Mouse (Mus musculus): Measurements from ENCODE around the gene Nr2c2ap.

Nr2c2ap gene

DNA sequence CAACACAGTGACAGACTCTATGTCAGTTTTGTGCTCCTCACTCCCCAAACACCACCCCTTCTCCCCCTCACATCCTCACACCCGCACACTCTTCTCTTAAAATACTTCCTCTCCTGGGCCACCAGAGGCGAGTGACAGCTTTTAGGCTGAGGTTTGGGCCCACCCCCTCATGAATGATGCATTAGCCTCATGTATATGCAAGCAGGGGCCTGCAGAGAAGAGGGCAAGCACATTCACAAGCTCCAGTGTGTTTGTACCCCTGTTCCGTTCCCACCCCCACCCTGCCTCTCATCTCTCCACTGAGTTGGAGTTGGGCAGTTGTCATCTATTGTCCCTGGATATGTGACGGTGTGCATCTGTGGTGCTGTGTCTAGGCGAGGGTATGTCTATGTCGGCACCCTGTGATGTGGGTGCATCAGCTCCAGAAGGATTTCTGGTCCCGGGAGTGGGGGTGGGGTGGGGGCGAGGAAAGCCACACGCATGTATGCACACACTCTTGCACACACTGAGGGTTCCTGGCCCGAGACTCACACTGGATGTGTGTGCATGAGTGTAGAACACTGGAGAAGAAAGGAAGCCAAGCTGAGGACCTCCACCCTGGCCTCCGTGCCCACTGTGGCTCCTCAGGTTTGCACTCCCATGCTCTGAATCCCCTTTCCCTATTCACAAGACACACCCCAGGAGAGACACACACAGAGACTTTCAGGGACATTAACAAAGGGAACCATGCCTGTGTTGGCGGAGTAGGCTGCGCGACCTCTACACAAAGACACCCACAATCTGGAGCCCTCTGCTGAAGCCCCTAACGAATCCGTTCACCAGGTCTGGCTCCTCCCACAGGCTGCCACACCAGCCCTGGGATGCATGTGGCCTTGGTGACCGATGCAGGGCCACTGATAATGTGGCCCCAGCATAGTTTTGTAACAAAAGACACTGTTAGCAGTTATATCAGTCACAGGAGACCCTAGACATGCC lies 12.1 kb upstream of the Nr2c2ap start:
- in situ Hi-C loops (cut with MboI), result no loop called here

DNA sequence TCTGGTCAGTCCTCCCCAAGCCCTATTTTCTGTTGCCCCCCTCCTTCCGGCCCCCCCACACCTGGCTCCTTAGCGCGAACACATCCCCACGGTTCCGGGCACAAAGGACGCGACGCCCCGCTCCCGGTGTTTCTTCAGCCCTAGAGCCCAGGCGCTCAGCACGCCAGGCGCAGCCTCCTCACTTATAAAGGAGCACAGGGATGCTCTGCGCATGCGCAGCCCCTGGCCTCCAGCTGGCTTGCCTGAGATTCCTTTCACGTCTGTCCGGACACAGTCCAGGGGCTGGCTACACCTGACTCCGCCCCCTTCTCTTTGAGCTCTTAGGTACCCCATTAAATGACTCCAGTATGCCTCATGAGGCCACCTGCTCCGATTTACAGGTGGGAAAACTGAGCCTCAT lies 10.5 kb upstream of the Nr2c2ap start, which contains the start of gene Ncan:
Gene Ncan, minus strand, starts transcription at position 207 of the 400 bp plus-strand sequence.
- in situ Hi-C loops (cut with MboI), result no loop called here

DNA sequence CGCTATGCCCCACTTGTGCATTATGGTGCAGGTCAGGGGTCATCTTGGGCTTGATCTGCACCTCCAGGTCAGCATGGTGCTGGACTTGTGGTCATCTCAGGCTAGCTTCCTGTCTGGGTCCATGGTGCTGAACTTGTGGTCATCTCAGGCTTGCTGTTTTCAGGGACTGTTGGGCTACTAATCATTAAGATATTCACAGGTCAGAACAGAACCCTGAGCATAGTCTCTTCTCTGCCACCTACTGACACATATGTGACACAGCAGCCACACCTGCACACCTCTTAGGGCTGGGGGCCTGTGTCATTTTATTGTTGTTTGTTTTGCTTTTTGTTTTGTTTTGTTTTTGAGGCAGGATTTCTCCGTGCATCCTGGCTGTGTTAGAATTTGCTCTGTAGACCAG lies 8.3 kb upstream of the Nr2c2ap start:
- in situ Hi-C loops (cut with MboI), result no loop called here

DNA sequence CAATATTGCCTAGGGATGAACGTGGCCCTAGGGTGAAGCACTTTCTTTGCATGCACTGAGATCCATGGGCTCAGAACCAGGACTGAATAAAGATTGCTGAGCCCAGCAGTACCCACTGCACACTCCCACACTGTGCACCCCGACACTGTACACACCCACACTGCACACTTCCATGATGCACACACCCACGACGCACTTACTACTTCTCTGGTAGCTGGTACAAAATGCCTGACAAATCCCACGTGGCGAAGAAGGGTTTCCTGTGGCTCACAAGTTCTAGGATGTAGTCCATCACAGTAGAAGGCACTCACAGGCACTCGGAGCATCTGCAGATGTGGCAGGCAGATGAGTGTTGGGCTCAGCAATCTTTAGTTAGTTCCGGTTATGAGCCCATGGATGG lies 6.1 kb upstream of the Nr2c2ap start:
- in situ Hi-C loops (cut with MboI), result no loop called here

DNA sequence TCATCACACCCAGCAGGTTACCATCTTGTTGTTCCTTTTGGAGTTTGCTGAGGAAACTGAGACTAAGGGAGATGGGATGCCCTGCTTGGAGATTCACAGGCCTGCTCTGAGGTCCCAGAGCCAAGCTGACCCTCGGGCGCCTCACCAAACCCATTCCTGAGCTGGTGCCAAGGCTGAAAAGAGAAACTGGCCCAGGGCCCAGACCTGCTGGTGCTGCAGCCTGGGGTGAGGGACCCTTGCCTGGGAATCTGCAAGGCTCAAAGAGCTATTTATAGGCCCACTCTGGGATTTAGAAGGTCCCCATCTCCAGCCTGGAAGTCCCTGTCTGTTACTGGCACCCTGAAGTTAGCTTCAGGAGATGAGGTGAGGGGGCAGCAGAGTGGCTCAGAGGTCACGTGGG lies 2.7 kb upstream of the Nr2c2ap start:
- in situ Hi-C loops (cut with MboI), result no loop called here

DNA sequence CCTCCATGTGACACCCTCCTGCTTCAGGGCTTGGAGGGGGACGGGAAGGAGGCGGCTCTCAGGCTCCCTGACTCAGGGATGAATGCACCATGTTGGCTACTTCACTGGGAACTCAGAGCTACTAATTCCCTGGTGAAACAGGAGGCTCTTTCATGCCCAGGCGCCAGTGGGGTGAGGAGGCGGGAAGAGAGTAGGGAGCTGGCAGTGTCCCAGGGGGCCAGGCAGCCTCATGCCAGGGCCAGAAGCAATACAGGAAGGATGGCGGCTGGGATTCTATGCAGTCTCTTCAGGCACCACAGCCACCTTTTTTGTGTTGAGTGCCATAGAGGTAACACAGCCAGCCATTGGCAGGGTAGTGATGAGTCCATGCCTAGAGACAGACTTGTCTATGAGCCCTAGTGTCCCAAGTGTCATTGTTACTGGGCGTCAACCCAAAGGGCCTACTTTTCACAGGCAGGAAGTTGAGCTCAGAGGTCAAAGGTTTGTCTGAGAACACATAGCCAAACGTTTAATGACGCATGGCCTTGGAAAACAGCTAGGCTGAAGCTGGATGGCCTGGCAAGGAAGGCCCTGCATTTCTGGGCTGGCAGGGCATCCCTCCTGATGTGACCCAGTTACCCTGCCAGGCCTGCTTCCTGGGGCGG lies 1.7 kb upstream of the Nr2c2ap start:
- in situ Hi-C loops (cut with MboI), result no loop called here

DNA sequence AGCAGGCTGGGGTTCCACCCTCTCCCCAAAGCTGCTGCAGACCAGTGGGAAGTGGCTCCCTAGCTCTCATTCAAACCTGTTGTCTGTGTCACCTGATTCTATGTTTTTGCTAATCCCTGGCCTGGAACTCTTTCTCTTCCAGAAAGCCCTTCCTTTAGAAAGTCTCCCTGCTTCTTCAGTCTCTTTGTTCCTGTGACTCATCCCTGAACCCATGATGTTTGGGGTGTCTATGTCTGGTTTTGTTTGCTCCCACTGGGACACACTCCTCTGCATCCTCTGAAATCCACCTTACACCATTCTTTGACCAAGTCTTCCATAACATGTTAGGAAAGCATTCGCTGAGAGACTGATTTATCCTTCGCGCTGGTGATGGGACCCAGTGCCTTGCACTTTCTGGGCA lies 1.1 kb upstream of the Nr2c2ap start:
- in situ Hi-C loops (cut with MboI), result no loop called here

DNA sequence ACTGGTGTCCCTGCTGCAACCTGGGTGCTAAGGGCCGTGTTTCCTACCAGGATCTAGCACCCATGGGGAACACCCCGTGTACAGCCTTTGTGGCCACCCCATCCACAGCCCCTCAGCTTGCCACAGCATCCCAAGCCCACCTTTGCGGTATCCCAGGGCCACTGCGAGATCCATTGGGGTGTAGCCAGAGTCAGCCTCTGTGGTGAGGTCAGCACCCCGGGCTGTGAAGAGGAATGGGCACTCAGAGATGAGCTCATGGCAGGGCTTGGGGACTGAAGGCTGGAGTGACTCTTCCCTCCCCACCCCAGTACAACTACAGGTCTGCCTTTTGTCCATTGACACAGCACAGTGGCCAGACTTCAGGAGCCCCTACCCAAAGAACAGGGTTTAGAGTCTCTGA lies 3.0 kb downstream of the Nr2c2ap start:
- in situ Hi-C loops (cut with MboI), result no loop called here

DNA sequence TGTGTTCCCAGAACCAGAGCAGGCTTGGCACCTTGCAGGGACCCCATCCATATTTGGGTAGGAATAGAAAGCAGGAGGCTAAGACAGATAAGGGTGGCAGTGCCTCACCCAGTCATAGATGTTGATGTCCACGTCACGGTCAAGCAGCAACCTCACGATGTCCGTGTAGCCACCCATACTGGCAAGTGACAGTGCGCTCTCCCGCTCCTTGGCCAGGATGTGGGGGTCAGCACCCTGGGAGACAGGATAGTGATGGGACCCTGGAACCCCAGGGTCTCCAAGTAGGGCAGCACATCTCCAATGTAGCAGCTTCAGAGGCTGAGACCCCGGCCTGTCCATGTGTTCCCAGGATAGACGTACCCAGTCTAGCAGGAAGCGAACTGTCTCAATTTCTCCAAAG lies 3.8 kb downstream of the Nr2c2ap start:
- in situ Hi-C loops (cut with MboI), result no loop called here

DNA sequence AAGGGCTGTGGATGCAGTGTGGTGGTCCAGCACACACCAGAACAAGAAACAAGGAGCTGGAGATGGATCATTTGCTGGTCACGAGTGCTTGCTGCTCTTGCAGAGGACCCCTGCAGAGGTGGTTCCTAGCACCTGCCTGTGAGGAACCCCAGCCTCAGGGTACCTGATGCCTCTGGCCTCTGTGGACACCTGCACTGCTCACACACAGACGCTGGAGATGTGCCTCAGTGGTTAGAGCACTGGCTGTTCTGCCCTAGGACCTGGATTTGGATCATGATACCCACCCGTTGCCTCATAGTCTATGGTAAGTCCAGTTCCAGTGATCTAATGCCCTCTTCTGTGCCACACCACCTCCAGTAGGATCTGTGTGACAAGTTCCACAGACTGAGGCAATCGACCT lies 5.5 kb downstream of the Nr2c2ap start:
- in situ Hi-C loops (cut with MboI), result no loop called here

DNA sequence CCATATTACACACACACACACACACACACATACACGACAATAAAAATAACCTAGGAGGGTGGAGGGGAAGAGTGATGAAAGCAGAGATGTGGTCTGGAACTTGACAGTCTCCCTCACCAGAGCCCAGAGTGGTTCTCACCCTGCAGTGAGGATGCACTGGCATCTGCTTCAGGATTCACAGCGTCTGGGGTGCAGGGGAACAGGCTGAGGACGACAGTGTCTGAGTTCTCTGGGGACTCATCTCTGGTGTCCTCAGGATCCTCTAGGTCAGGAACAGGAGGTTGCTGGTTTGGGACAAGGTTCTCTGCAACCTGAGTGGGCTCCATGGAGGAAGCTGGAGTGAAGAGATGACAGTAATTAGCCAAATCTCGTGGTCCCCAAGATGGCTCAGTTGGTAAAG lies 6.8 kb downstream of the Nr2c2ap start:
- in situ Hi-C loops (cut with MboI), result no loop called here

DNA sequence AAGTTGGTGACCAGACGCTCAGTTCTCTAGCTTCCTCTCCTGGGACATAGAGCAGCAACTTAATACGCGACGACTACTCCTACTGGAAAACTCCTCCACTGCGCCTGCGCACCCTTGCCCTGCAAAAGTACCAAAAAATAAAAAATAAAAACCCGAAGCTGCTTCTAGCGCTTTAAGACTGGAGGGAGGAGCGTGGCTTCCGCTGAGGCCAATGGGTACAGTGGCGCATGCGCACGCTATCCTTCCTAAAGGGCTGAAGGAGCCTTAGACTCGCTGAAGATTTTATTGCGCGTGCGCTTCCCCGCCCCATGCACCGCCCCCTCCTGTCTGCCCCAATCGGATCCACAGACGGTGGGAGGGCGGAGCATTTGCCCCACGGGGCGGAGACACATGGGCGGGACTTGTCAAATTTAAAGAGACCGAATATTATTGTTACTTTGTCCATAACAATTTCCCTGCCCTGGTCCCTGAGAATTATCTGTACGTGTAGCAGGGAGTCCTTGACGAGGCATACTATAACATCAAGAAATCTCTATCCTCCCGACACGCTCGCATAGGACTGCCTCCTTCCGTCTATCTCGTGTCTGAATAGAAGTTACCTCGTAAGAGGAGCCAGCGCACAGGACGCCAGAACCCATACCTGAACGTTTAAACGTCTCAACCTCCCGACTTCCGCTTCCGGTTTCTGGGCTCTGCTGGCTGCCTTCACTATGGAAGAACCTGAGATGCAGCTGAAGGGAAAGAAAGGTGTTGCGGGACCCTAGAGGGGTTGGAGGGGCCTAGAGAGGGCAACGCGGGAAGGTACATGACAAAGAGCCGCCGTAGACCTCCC lies 8.1 kb downstream of the Nr2c2ap start, which contains the start of the genes Rfxank, Borcs8 and Mef2b:
Gene Rfxank, minus strand, starts transcription at position 129 of the 832 bp plus-strand sequence.
Gene Borcs8, plus strand, starts transcription at position 474 of the 832 bp plus-strand sequence.
Gene Mef2b, plus strand, starts transcription at position 686 of the 832 bp plus-strand sequence.
- in situ Hi-C loops (cut with MboI), result no loop called here

DNA sequence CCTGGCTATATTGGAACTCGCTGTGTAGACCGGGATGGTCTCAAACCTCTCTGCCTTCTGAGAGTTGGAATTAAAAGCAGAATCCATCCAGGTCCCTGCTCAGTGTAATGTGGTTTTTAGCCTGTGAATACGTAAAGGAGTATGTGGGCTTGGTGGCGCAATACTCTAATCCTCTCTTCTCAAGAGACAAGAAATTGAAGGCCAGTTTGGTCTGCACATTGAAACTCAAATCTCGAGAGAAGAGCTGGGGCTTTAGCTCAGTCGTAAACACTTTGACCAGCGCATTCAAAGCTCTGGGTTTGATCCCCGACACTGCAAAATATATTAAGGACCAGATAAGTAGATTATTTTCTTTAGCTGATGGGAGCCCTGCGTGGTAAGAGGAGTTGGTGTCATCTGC lies 8.8 kb downstream of the Nr2c2ap start:
- in situ Hi-C loops (cut with MboI), result no loop called here

DNA sequence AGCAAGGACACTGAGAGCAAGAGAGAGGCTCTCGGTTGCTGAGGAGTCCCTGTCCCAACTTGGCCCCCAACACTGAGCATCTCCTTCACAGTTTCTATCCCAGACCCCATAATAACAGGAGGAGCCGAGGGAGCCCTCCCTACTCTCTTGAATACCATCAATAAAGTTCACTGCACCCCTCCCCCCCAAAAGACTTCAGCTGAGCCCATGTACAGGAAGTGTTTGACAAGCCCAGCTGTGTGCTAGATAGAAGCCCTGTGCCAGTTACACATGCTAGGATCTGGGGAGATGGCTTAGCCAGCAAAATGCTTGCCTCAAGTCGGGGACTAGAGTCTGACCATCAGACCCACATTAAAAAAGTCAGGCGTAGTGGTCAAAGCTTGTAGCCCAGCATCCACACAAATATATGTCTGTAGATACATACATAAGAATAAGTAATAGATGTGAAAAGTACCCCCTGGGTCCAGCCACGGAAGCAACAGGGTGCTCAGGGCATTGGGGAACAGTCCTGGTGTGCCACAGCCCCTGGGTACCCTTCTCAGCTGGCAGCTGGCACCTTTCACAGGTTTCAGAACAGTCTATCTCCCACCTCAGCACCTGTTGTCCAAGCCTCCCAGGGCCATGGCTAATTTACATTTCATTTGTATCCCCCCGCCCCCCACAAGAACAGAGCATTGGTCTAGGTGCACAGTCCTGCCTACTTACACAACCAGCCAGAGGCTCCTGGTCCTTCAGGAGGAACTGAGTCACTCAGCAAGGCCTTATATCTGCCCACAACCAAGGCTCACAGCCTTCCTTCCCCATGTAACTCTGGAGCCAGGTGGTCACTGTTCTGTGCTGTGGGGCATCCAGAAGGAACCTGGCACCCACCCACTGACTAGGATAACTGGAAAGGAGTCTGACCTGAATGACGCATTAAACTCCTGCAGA lies 16.8 kb downstream of the Nr2c2ap start:
- in situ Hi-C loops (cut with MboI), result no loop called here

DNA sequence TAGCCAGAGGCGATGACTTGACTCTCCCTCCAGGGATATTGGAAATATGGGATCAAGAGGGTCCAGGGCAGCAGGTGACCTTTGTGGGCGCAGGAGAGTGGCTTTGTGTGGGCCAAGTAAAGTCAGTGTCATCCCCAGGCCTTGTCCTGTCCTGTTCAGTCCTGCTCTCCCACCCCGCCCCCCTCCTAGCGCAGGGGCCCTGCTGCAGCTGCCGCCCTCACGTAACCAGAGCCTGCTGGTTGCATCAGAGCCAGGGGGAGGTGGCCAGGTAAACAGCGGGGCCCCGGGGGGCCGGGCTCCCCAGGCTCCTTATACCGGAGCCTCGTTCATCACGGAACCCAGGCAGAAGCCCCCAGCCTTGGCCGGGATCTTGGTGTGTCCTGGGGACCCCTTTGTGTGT lies 19.0 kb downstream of the Nr2c2ap start:
- in situ Hi-C loops (cut with MboI), result no loop called here

DNA sequence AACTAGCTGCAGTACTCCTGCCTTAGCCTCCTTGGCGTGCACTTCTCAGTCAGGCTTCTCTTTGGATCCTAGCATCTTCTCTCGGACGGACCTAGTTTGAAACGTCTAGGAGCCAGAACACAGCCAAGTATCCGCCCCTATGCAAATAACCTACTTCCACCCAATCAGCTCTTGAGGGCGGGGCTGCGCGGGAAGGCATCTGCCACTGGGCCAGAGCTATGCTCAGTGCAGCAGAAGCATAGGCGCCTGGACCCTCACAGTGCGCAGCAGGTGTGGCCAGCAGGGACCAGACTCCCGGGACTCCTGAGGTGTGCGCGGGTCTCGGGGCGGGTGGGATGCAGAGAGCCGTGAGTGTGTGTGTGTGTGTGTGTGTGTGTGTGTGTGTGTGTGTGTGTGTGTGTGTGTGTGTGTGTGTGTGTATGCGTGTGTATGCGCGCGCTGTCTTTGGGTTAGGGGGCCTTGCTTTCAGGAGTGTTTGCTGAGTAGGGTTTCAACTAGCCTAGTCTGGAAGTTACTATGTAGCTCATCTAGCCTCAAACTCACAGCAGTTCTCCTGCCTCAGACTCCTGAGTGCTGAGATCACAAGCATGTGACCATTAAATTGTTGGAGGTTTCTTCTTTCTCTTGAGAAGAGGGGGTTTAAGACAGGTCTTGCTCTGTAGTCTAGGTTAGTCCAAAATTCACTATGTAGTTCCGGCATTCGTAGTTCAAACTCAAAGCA lies 21.6 kb downstream of the Nr2c2ap start:
- in situ Hi-C loops (cut with MboI), result no loop called here

DNA sequence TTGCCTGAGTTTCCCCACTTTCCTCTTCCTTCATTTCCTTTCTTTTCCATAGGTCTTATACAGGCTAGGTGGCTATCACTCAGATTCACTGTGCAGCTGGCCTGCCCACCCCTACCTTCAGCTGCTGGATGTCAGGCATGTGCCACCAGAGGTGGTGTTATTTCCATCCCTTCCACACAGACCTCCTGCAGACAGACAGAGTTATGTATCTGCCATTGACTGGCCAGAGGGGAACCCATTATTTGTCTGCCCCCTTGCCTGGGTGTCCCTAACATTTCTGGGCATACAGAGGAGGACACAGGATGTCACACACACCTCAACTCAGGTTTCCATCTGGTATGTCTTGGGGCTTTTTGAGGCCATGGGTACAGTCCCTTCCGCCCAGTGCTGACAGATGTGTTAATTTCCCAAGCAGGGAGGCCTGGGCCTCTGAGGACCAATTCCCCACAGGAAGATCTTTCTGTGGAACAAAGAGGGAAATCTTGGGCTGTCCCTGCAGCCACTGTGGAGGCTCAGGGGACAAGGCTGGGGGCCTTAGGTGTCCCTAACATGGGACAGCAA lies 26.2 kb downstream of the Nr2c2ap start:
- in situ Hi-C loops (cut with MboI), result no loop called here

DNA sequence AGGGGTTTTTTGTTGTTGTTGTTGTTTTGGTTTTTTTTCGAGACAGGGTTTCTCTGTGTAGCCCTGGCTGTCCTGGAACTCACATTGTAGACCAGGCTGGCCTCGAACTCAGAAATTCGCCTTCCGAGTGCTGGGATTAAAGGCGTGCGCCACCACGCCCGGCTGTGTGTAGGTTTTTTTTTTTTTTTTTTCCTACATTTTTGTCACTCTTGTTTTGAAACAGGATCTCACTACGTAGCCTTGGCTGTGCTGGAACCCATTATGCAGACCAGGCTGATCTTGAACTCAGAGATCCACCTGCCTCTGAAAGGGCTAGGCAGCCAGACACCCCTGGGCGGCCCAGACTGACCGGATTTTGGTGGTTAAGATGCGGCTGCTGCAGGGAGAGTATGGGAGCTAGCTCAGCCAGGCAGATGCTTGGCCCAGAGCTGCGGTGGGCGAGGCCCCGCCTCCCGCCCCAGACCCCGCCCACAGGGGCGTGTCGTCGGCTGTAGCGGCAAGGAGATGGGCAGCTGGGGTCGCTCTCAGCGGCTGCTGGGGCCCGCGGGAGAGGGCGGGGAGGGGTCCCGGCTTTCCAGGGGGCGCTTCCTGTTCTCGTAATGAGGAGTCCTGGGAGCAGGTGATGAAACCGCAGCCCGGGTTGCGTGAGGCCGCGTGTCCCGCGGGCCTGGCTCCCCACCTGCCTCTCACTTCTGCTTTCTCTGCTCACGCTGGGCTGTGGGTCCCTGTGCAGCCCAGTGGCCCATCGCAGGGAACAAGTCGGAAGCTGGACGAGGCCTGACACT lies 27.1 kb downstream of the Nr2c2ap start:
- in situ Hi-C loops (cut with MboI), result no loop called here

DNA sequence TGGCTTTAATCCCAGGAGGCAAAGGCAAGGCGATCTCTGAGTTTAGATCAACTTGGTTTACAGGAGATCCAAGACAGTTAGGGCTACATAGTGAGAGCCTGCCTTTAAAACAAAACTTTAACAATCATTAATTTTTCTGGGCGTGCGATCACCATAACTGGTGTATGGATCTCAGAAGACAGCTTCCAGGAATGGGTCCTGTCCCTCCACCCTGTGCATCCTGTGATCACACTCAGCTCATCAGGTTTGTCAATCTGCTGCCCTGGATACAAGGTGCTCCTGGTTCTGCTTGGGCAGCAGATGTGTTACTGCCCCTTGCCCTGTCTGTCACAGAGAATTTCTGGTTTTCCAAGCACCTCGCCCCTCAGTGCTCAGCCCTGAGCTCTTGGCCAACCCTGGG lies 28.1 kb downstream of the Nr2c2ap start:
- in situ Hi-C loops (cut with MboI), result no loop called here

Data from mature B cell (primary cell).